Comparison of ENCODE assay signal across 8 mouse cellular contexts in genomic region chr19:4839149-4839548, GRCm38 (mm10). TPM values are rescaled to one million over a fixed set of nuclear protein-coding genes. Genes with fewer than 3 reads are reported as not detected.
A peak's percentile ranks its signal among the peaks of the same experiment; 100 is the strongest.
DNase-seq lines count a peak whose midpoint lies in the region; ATAC-seq and TF ChIP-seq lines count a peak whose summit lies in the region.

Ccs (minus strand) TSS chr19:4839332.
Ccdc87 (plus strand) TSS chr19:4839366.

- ATAC-seq in hindbrain, postnatal 0 days: peak; percentile 98
- ATAC-seq in megakaryocyte, adult 5-6 weeks (ENCODE audit: poor library complexity, severe bottlenecking): peak; percentile 97

- peak; percentile 97 for DNase-seq in T-cell, adult 2 months (ENCODE audit: low spot score)
- DNase-seq in cerebellum, postnatal 36 days: peak; percentile 97 to 98
- peak; percentile 98 for DNase-seq in gastrocnemius, adult 18-20 months (ENCODE audit: low spot score)
- peak; percentile 98 for DNase-seq in hindbrain, postnatal 0 days (ENCODE audit: low spot score)
- DNase-seq in left cerebral cortex, adult 2 months (ENCODE audit: extremely low spot score in 1 of 2, low spot score in 2 of 2): peak; percentile 95 to 96
- DNase-seq in right cerebral cortex, adult 2 months (ENCODE audit: low spot score in 2 of 2): peak; percentile 97 to 99
- peak; percentile 97 for DNase-seq in urinary bladder, postnatal 14 days (ENCODE audit: low spot score)

- intact Hi-C loops in left cerebral cortex, adult 2 months (cut with DNase I): loop anchor here (1.0 to 5.0 kb wide), 2 partner anchors 45 to 212 kb away; partner anchors contain the start of gene Rce1

- H3K9ac ChIP-seq in hindbrain, postnatal 0 days (replicated peaks; ENCODE audit: low read length): peak within 1 kb of the TSS; percentile 59

- no peaks in the 10 kb centered on the region for H3K9me3 ChIP-seq in hindbrain, postnatal 0 days (ENCODE audit: low read length)

- H3K4me3 ChIP-seq in hindbrain, postnatal 0 days (ENCODE audit: low read length): peak within 1 kb of the TSS; percentile 67
- peak within 1 kb of the TSS; percentile 77 for H3K4me3 ChIP-seq in left cerebral cortex, adult 2 months

- H3K4me2 ChIP-seq in hindbrain, postnatal 0 days (ENCODE audit: low read depth, low read length): peak within 1 kb of the TSS; percentile 98

- WGBS in hindbrain, postnatal 0 days: under 1% methylated on average over 25 of the region's 25 CpGs

- H3K27me3 ChIP-seq in hindbrain, postnatal 0 days (ENCODE audit: insufficient read depth, low read length): peaks cover 13% of the 10 kb centered on the region; the same call in 1 of the 2 replicates

- no peak; the same call in none of the 2 replicates for TF ChIP-seq CTCF in hindbrain, postnatal 0 days (IDR thresholded peaks at IDR 0.05; ENCODE audit: low read depth)
- no peak; the same call in none of the 2 replicates for TF ChIP-seq CTCF in left cerebral cortex, adult 2 months (IDR thresholded peaks at IDR 0.05)

- no peaks in the 10 kb centered on the region for H3K36me3 ChIP-seq in hindbrain, postnatal 0 days (ENCODE audit: insufficient read depth, low read length)

- peaks cover 6% of the 10 kb centered on the region; the same call in 1 of the 2 replicates for H3K4me1 ChIP-seq in hindbrain, postnatal 0 days (ENCODE audit: insufficient read depth, low read length)

- H3K27ac ChIP-seq in hindbrain, postnatal 0 days: peak within 1 kb of the TSS; percentile 37; the same call in 1 of the 2 replicates
- H3K27ac ChIP-seq in left cerebral cortex, adult 2 months: peak within 1 kb of the TSS; percentile 61; the same call in 1 of the 2 replicates

RNA-seq across cellular contexts. Expression of gene Ccs, which starts in this region (rescaled TPM):
- 10 to 100 TPM; 20.0 to 24.1 TPM for total RNA-seq in gastrocnemius, adult 18-20 months (2021)
- total RNA-seq in hindbrain, postnatal 0 days (2014; rRNA removed): 21.2 and 32.0 TPM in 2 replicates
- polyA plus RNA-seq in hindbrain, postnatal 0 days (2015; fragmentation: Nextera tagmentation; extraction: Ambion mirVana): 48.4 and 51.1 TPM in 2 replicates
- total RNA-seq in left cerebral cortex, adult 2 months (2021): 10 to 100 TPM; 29.8 to 30.3 TPM
- 20.0 and 22.0 TPM in 2 replicates for total RNA-seq in megakaryocyte, adult 5-6 weeks (2015)
- 24.1 and 26.6 TPM in 2 replicates for total RNA-seq in megakaryocyte, adult 5-6 weeks (2017)

RNA-seq across cellular contexts. Expression of gene Ccdc87, which starts in this region (rescaled TPM):
- total RNA-seq in gastrocnemius, adult 18-20 months (2021): not detected
- 0.72 and 0.89 TPM in 2 replicates for total RNA-seq in hindbrain, postnatal 0 days (2014; rRNA removed)
- polyA plus RNA-seq in hindbrain, postnatal 0 days (2015; fragmentation: Nextera tagmentation; extraction: Ambion mirVana): 0.71 and 0.83 TPM in 2 replicates
- total RNA-seq in left cerebral cortex, adult 2 months (2021): 1 to 10 TPM; 2.0 to 2.6 TPM
- not detected in 2 replicates for total RNA-seq in megakaryocyte, adult 5-6 weeks (2015)
- not detected in 2 replicates for total RNA-seq in megakaryocyte, adult 5-6 weeks (2017)

Comparison
In these comparisons a context has a peak if more than half of its experiments do, and no peak if none do; other contexts are left out.
1. Peak in every context shown above with its lines: DNase-seq, ATAC-seq, H3K4me3 ChIP-seq and H3K27ac ChIP-seq.